Mouse (Mus musculus): ENCODE measurements around the gene Srrm1. TPM values are rescaled to one million over a fixed set of nuclear protein-coding genes. Genes with fewer than 3 reads are reported as not detected.

Srrm1 gene
- polyA plus RNA-seq, 1 experiment = 410 TPM

DNA sequence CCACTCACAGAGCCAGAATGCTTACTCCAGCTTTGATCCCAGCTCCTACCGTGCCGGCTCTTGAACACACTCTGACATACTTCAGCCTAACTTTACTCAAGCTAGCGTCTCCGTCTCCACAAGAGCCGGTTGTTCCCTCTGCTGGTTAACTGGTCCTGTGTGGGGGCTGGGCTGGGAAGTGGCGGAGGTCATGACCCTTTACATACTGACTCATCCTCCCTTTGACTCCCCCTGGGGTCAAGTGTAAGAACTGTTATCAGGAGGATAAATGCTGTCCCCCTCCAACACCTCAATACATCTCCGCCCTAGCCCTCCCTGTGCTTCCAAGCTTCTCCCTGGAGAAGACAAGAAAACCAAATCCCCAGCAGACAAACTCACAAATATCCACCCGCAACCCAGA, 28.2 kb upstream of the Srrm1 start:
- Histone ChIP-seq H3K36me3 (ENCODE audit: control insufficient read depth, insufficient read depth, low read length, poor library complexity, severe bottlenecking) (no peaks in the 10 kb centered on the region), H3K9me3 (replicated peaks; ENCODE audit: control insufficient read depth, insufficient read depth, low read length, poor library complexity, severe bottlenecking) (no peaks in the 10 kb centered on the region), H3K4me1 (ENCODE audit: control insufficient read depth, insufficient read depth, low read length) (peaks cover 6% of the 10 kb centered on the region), H3K27ac (ENCODE audit: insufficient read depth, low read length) (0 out of 2 replicates have a peak overlapping the region, but pooled peaks have one; percentile 4), H3K27me3 (ENCODE audit: control insufficient read depth, insufficient read depth, low read length, poor library complexity, severe bottlenecking) (no peaks in the 10 kb centered on the region), H3K4me3 (ENCODE audit: low read depth, low read length) (peak overlapping the region; percentile 13; the same call in 1 of the 2 replicates), H3K9ac (ENCODE audit: low read depth, poor library complexity, severe bottlenecking) (no peak overlapping the region)
- TF ChIP-seq EP300 (IDR thresholded peaks at IDR 0.05; ENCODE audit: insufficient read depth, low read depth, low read length) = peak; percentile 58; the same call in 1 of the 2 replicates
- TF ChIP-seq CTCF (IDR thresholded peaks at IDR 0.05; ENCODE audit: low read depth, low read length) = peak; percentile 31
- no peak for TF ChIP-seq POLR2A (IDR thresholded peaks at IDR 0.05; ENCODE audit: insufficient read depth, low read length)

DNA sequence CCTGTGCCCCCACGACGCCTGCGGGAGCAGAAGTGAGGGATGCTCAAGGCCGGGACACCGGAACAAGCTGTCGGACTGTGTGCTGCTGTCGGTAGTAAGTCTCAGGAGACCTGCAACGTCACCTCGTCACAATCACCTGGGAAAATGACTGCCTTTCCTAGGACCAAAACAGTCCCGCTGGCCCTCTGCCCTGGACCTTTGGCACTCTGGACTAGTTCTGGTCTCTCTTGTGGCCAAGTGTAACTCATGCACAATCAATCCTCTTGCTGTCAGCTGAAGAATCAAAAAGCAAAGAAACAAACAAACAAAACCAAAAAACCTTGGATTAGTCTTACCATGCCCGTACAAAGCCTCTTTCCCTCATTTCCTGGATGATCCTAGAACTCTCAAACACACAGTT, 24.1 kb upstream of the Srrm1 start:
- Histone ChIP-seq H3K4me3 (ENCODE audit: low read depth, low read length) (no peak overlapping the region), H3K9me3 (replicated peaks; ENCODE audit: control insufficient read depth, insufficient read depth, low read length, poor library complexity, severe bottlenecking) (0 out of 2 replicates have a peak, but pooled peaks cover 2% of the 10 kb centered on the region), H3K27ac (ENCODE audit: insufficient read depth, low read length) (no peak overlapping the region), H3K9ac (ENCODE audit: low read depth, poor library complexity, severe bottlenecking) (no peak overlapping the region), H3K4me1 (ENCODE audit: control insufficient read depth, insufficient read depth, low read length) (peaks cover 6% of the 10 kb centered on the region), H3K27me3 (ENCODE audit: control insufficient read depth, insufficient read depth, low read length, poor library complexity, severe bottlenecking) (no peaks in the 10 kb centered on the region), H3K36me3 (ENCODE audit: control insufficient read depth, insufficient read depth, low read length, poor library complexity, severe bottlenecking) (no peaks in the 10 kb centered on the region)
- TF ChIP-seq EP300 (IDR thresholded peaks at IDR 0.05; ENCODE audit: insufficient read depth, low read depth, low read length) (no peak), CTCF (IDR thresholded peaks at IDR 0.05; ENCODE audit: low read depth, low read length) (no peak), POLR2A (IDR thresholded peaks at IDR 0.05; ENCODE audit: insufficient read depth, low read length) (no peak)

DNA sequence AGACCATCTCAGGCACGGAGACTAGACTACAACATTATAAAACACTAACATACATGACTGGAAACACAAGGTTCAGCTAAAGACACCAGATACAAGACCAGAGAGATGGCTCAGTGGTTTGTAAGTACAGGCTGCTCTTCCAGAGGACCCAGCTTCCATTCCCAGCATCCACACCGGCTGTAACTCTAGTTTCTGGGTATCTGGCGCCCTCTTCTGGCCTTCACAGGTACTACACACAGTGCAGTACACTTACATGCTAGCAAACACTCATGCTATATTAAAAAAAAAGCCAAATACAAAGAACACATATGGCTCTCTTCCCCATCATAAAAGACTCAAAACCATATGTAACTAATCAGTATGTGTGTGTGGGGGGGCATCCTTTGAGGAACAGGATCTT, 22.3 kb upstream of the Srrm1 start:
- Histone ChIP-seq H3K4me3 (ENCODE audit: low read depth, low read length) (no peak overlapping the region), H3K9ac (ENCODE audit: low read depth, poor library complexity, severe bottlenecking) (no peak overlapping the region), H3K27ac (ENCODE audit: insufficient read depth, low read length) (no peak overlapping the region), H3K9me3 (replicated peaks; ENCODE audit: control insufficient read depth, insufficient read depth, low read length, poor library complexity, severe bottlenecking) (0 out of 2 replicates have a peak, but pooled peaks cover 2% of the 10 kb centered on the region), H3K4me1 (ENCODE audit: control insufficient read depth, insufficient read depth, low read length) (no peaks in the 10 kb centered on the region), H3K36me3 (ENCODE audit: control insufficient read depth, insufficient read depth, low read length, poor library complexity, severe bottlenecking) (no peaks in the 10 kb centered on the region), H3K27me3 (ENCODE audit: control insufficient read depth, insufficient read depth, low read length, poor library complexity, severe bottlenecking) (no peaks in the 10 kb centered on the region)
- no peak for TF ChIP-seq EP300 (IDR thresholded peaks at IDR 0.05; ENCODE audit: insufficient read depth, low read depth, low read length)
- no peak for TF ChIP-seq POLR2A (IDR thresholded peaks at IDR 0.05; ENCODE audit: insufficient read depth, low read length)
- TF ChIP-seq CTCF (IDR thresholded peaks at IDR 0.05; ENCODE audit: low read depth, low read length) = peak; percentile 57

DNA sequence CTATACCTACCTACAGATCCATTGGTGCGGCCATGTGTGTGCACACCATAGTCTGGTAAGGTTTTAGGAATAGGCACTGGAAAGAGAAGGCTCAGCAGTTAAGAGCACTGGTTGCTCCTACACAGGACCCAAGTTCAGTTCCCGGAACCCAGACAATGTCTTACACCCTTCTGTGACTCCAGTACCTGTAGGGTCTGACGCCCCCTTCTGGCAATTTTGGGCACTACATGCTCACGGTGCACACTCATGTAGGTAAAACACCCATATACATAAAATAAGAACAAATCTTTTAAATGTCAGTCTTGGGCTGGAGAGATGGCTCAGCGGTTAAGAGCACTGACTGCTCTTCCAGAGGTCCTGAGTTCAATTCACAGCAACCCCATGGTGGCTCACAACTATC, 20.2 kb upstream of the Srrm1 start:
- Histone ChIP-seq H3K4me1 (ENCODE audit: control insufficient read depth, insufficient read depth, low read length) (no peaks in the 10 kb centered on the region), H3K27me3 (ENCODE audit: control insufficient read depth, insufficient read depth, low read length, poor library complexity, severe bottlenecking) (no peaks in the 10 kb centered on the region), H3K9ac (ENCODE audit: low read depth, poor library complexity, severe bottlenecking) (no peak overlapping the region), H3K36me3 (ENCODE audit: control insufficient read depth, insufficient read depth, low read length, poor library complexity, severe bottlenecking) (no peaks in the 10 kb centered on the region), H3K27ac (ENCODE audit: insufficient read depth, low read length) (no peak overlapping the region), H3K4me3 (ENCODE audit: low read depth, low read length) (no peak overlapping the region), H3K9me3 (replicated peaks; ENCODE audit: control insufficient read depth, insufficient read depth, low read length, poor library complexity, severe bottlenecking) (0 out of 2 replicates have a peak, but pooled peaks cover 2% of the 10 kb centered on the region)
- TF ChIP-seq CTCF (IDR thresholded peaks at IDR 0.05; ENCODE audit: low read depth, low read length) = peak; percentile 41
- TF ChIP-seq POLR2A (IDR thresholded peaks at IDR 0.05; ENCODE audit: insufficient read depth, low read length) = no peak

DNA sequence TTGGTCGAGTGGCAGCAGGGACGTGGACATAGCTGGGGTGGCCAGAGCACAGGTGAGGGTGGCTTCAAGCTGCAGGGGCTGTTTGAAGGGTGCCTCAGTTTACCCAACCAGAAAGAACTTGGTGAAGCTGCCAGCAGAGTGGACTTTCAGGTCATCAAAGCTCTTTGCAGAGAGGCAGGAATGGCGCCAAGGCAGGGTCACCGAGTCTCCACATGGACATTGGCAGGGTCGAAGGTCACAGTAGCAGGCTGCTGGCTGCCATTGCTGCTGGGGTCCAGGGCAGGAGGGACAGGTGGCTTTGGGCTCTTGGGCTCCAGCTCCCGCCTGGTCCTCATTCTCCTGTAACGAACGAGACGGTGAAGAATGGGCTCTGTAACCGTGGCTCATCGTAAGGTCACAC, 17.3 kb upstream of the Srrm1 start:
- no peak for TF ChIP-seq EP300 (IDR thresholded peaks at IDR 0.05; ENCODE audit: insufficient read depth, low read depth, low read length)
- Histone ChIP-seq H3K4me3 (ENCODE audit: low read depth, low read length) (no peak overlapping the region), H3K27me3 (ENCODE audit: control insufficient read depth, insufficient read depth, low read length, poor library complexity, severe bottlenecking) (no peaks in the 10 kb centered on the region), H3K9ac (ENCODE audit: low read depth, poor library complexity, severe bottlenecking) (no peak overlapping the region), H3K9me3 (replicated peaks; ENCODE audit: control insufficient read depth, insufficient read depth, low read length, poor library complexity, severe bottlenecking) (0 out of 2 replicates have a peak, but pooled peaks cover 1% of the 10 kb centered on the region), H3K36me3 (ENCODE audit: control insufficient read depth, insufficient read depth, low read length, poor library complexity, severe bottlenecking) (no peaks in the 10 kb centered on the region), H3K4me1 (ENCODE audit: control insufficient read depth, insufficient read depth, low read length) (no peaks in the 10 kb centered on the region), H3K27ac (ENCODE audit: insufficient read depth, low read length) (no peak overlapping the region)

DNA sequence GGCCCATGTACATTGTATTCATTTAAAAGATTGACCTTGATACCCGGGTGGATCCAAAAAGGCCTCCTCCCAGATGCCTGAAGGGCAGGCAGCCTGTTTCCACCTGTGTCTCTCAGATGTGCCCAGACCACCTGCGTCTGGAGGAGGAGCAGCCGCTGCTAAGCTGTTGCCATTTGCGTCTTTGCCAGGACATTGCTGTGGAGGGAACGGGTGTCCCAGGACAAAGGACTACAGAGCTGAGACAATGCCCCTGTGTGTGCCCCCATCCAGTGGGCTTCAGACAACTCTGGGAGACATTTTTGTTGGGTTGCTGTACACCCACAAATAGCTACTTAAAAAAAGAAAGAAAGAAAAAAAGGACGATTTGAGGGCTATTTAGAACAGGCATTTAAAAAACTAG, 9.7 kb upstream of the Srrm1 start:
- H3K4me1 ChIP-seq (ENCODE audit: control insufficient read depth, insufficient read depth, low read length) = no peaks in the 10 kb centered on the region
- no peaks in the 10 kb centered on the region for H3K36me3 ChIP-seq (ENCODE audit: control insufficient read depth, insufficient read depth, low read length, poor library complexity, severe bottlenecking)
- no peak for TF ChIP-seq POLR2A (IDR thresholded peaks at IDR 0.05; ENCODE audit: insufficient read depth, low read length)
- TF ChIP-seq EP300 (IDR thresholded peaks at IDR 0.05; ENCODE audit: insufficient read depth, low read depth, low read length) = no peak

More for the DNA sequence above, 9.7 kb upstream of the Srrm1 start:
- H3K9me3 ChIP-seq (replicated peaks; ENCODE audit: control insufficient read depth, insufficient read depth, low read length, poor library complexity, severe bottlenecking) = no peaks in the 10 kb centered on the region
- no peak overlapping the region for H3K9ac ChIP-seq (ENCODE audit: low read depth, poor library complexity, severe bottlenecking)
- H3K27ac ChIP-seq (ENCODE audit: insufficient read depth, low read length) = no peak overlapping the region
- H3K27me3 ChIP-seq (ENCODE audit: control insufficient read depth, insufficient read depth, low read length, poor library complexity, severe bottlenecking) = no peaks in the 10 kb centered on the region
- no peak overlapping the region for H3K4me3 ChIP-seq (ENCODE audit: low read depth, low read length)
